Mouse (Mus musculus): Measurements from ENCODE around the gene Ahcyl2.

The Ahcyl2 gene

DNA sequence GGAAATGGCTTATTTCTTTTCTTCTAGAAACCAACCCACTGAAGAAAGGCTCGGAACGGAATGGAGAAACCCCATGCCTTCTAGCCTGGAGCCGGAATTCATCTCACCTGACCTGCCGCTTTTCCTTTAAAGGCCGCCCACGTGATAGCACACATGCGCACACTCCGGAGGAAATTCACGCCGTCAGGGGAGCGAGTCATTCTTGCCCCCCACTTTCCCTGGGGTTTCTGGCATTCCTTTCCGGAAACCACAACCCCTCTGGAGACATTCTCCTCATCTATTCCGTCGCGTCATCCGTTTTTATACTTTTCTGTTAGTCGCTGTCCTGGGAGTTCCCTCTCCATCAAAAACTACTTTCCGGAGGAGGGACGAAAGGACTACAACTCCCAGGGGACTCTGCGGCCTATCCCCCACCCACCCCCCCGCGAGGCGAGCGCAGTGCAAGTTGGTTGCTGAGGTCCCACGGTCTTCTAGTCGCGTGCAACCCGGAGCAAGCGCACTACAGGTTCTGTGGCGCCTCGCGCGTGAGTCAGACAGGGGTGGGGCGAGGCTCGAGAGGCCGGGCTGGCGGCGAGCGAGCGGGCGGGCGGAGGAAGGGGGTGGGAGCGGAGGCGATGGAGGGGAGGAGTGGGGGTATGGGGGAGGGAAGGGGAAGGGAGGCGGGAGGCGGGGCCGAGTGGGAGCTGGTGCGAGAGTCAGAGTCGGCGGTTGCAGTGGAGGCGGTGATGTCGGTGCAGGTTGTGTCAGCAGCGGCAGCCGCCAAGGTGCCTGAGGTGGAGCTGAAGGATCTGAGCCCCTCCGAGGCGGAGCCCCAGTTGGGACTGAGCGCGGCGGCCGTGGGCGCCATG is at the start of gene Ahcyl2:
Gene Ahcyl2, plus strand, starts transcription at position 199 of the 848 bp plus-strand sequence.
- under 1% methylated on average over 56 of the region's 61 CpGs for WGBS

GRCm38 (mm10) chr6:29718894-29719329 is 48.9 kb upstream of the Ahcyl2 start:
- 3% methylated on average over 15 of the region's 15 CpGs for WGBS

- 79% methylated on average over 2 of the region's 2 CpGs for WGBS
These were observed 45.9 kb upstream of the Ahcyl2 start for GRCm38 (mm10) chr6:29721890-29722289.

GRCm38 (mm10) chr6:29726576-29727200 is 41.1 kb upstream of the Ahcyl2 start:
- 46% methylated on average over 1 of the region's 1 CpGs for WGBS

- WGBS, result 84% methylated on average over 3 of the region's 3 CpGs
These were observed 39.8 kb upstream of the Ahcyl2 start for GRCm38 (mm10) chr6:29728035-29728434.

- 85% methylated on average over 1 of the region's 1 CpGs for WGBS
These were observed 38.3 kb upstream of the Ahcyl2 start for GRCm38 (mm10) chr6:29729491-29729890.

- under 1% methylated on average over 25 of the region's 30 CpGs for WGBS
These were observed 32.5 kb upstream of the Ahcyl2 start, which contains the start of gene Smo for GRCm38 (mm10) chr6:29735336-29735688. Smo (plus strand) TSS chr6:29735503.

GRCm38 (mm10) chr6:29735689-29736451 is 31.9 kb upstream of the Ahcyl2 start:
- WGBS, result under 1% methylated on average over 75 of the region's 75 CpGs

- WGBS, result 37% methylated on average over 13 of the region's 13 CpGs
These were observed 31.0 kb upstream of the Ahcyl2 start for GRCm38 (mm10) chr6:29736610-29737458.

GRCm38 (mm10) chr6:29751466-29752152 is 16.2 kb upstream of the Ahcyl2 start:
- whole genome bisulfite sequencing, result 61% methylated on average over 3 of the region's 3 CpGs

- 63% methylated on average over 11 of the region's 11 CpGs for WGBS
These were observed 14.5 kb upstream of the Ahcyl2 start for GRCm38 (mm10) chr6:29753336-29753735.

- 56% methylated on average over 5 of the region's 5 CpGs for WGBS
These were observed 11.8 kb upstream of the Ahcyl2 start for GRCm38 (mm10) chr6:29756001-29756400.

GRCm38 (mm10) chr6:29756476-29756875 is 11.3 kb upstream of the Ahcyl2 start:
- WGBS, result 85% methylated on average over 4 of the region's 4 CpGs

DNA sequence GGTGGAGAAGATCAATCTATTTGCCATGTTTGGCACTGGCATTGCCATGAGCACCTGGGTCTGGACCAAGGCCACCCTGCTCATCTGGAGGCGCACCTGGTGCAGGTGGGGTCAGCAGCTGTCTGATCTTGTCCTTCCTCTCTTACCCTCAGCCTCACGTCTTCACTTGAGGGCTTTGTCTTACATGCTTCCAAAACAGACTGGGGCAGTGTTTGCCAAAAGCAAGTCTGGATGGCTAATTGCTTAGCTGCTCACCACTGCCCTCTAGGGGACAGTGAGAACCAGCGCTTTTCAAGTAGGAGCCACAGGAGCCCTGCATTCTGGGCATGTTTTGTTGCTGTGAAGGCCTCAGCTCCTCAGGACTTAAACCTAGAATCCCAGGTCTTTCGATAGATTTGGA is 9.4 kb upstream of the Ahcyl2 start:
- WGBS, result 31% methylated on average over 4 of the region's 4 CpGs

DNA sequence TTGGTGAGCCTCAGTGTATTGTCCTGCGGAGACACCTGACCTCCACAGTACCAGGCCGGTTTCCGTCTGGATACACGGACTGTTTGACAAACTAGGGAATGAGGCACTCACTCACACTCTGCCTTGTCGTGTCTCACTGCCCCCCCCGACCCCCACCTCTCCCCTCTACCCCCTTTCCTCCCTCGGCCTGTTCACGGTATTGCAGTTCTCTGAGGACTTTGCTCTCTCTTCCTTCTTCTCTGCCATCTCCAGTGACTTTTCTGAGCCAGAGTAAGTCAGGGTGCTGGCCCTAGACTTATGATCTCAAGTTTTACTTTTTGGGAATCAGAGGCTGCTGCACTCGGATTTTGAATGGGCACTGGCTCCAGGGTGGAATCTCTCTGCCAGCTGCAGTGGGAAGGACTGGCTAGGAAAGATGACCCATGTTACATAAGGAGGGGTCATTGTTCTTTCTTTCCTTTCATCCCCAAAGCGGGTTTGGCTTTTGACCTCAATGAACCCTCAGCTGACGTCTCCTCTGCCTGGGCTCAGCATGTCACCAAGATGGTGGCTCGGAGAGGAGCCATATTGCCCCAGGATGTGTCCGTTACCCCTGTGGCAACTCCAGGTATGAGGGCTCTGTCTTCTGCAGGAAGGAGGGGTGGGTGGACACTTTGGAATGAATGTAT is 8.7 kb upstream of the Ahcyl2 start:
- 87% methylated on average over 13 of the region's 13 CpGs for WGBS

DNA sequence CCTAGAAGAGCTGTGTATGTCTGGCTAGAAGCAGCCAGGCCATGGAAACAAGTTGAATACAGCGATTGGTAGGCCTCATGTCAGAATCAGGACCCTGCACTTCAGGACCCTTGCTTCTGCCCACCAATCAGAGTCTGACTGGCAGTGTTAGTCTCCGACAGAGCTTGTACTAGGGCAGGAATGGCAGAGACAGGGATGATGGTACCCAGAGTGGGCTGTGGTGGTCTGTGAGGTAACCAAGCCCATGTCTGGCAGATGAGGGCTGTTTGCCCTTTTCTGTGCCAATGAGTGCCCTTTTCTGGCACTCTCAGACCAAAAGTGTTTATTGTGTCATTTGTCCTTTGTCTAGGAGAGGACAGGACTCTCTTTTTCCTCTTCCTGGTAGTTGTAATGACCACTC is 7.4 kb upstream of the Ahcyl2 start:
- 90% methylated on average over 2 of the region's 2 CpGs for WGBS

DNA sequence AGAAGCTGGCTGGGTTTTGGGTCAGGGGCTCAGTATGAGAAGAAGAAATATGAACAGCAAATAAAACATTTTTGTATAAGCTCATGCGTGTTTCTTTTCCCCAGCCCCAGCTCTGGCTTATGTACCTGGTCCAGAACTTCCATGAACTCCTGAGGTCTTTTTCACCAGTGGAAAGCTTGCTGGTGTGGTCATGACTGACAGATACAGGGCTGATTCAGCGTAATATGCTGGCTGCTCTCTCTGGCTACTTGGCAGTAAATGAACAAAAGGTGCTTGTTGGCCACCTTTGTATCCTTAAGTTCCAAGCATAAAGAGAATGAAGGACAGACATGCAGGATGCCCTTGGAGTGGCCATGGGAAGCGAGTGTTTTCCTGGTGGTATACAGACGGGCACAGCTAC is 6.5 kb upstream of the Ahcyl2 start:
- 89% methylated on average over 4 of the region's 4 CpGs for WGBS

- WGBS, result 75% methylated on average over 4 of the region's 4 CpGs
These were observed 5.3 kb upstream of the Ahcyl2 start for GRCm38 (mm10) chr6:29762524-29762923.

GRCm38 (mm10) chr6:29766874-29767273 is 937 bp upstream of the Ahcyl2 start:
- 95% methylated on average over 2 of the region's 2 CpGs for WGBS

DNA sequence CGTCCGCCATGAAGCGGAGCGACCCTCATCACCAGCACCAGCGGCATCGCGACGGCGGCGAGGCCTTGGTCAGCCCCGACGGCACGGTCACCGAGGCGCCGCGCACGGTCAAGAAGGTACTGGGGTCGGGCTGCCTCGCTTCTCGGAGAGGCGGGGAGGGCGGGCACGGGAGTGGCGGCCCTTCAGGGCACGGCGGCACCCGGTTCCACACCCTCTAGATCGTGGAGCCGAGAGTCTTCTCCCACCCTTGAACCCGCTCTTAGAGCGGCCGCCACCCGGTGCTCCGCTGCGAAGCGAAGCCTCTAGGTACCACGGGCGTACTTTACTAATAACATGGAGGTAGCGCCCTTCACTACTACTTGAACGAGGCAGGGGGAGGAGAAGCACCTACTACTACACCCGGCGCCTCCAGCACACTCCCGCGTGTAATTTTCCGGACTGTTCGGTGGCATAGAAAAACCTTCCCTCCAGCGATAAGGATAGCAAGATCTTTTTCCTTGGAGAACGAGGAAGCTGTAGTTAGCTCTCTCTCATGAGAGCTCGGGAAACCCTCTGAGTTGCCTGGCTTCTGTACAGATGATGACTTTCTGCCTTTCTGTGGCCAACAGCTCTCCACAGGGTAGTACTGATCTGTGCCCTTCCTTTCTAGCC is 1.1 kb downstream of the Ahcyl2 start:
- under 1% methylated on average over 50 of the region's 50 CpGs for WGBS

Data from cerebral cortex, adult 2 months (tissue).